Mouse (Mus musculus) heart, postnatal 36 days (tissue): ENCODE measurements around the gene Dtx3l. TPM values are rescaled to one million over a fixed set of nuclear protein-coding genes. Genes with fewer than 3 reads are reported as not detected.
"Not testable (repeated sequence)": the region's sequence is repeated elsewhere in the genome, so short reads cannot be mapped to it uniquely, and the experiment has no call there.

Experiments
- DNase-seq, 2 experiments: peaks; one replicate each; pipeline ENCODE4 v3.0.0; 2021 to 2022
- intact Hi-C: fragments of 180-260 bp; cut with DNase I; formaldehyde crosslinking; loops from one replicate; pipeline ENCODE4 v1.15.1; 2025
- total RNA-seq, 2 experiments: library from RNA; stranded (reverse); gene quantifications; 2 replicates each; pipeline ENCODE4 v1.2.3; 2021

Dtx3l gene
- total RNA-seq, 2 experiments from 2014 or later: 9.8 to 12.6 TPM

- intact Hi-C loops, DNase-seq: not testable (repeated sequence)
Observed at GRCm38 (mm10) chr16:35891603-35892002, 47.3 kb downstream of the Dtx3l start.

- intact Hi-C loops: no loop called here
- no peak for DNase-seq
Observed at GRCm38 (mm10) chr16:35890645-35891044, 48.3 kb downstream of the Dtx3l start.

DNA sequence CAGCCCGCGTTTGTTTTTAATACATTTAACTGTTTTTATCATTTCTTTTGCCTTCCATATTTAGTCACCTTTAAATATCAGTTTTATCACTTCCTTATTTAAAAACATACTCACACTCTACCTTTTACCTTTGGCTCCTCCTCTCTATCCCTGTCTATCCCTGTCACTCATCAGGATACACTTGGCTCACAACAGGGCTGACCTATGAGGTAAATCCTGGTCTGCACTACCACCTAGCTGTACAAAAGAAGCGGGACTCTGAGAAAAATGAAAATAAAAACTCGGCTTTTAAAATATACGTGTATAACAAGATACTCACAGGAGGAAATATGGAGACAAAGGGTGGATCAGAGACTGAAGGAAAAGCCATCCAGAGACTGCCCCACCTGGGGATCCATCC is 50.0 kb downstream of the Dtx3l start:
- intact Hi-C loops: no loop called here
- no peak for DNase-seq

- intact Hi-C loops: no loop called here
Observed at GRCm38 (mm10) chr16:35888174-35888573, 50.8 kb downstream of the Dtx3l start.

More at GRCm38 (mm10) chr16:35888174-35888573, 50.8 kb downstream of the Dtx3l start:
- DNase-seq: no peak

Other genes starting within 250 kb of the Dtx3l start
- gene Dirc2, start 169.8 kb downstream of the Dtx3l start, total RNA-seq: 10 to 100 TPM; 64.2 to 70.4 TPM
- gene Hspbap1, start 168.8 kb downstream of the Dtx3l start, total RNA-seq: 1 to 10 TPM; 2.8 to 3.0 TPM
- 10 to 100 TPM in 1 of 2 experiments, 1 to 10 TPM in 1; 9.9 to 16.2 TPM for gene Parp14, start 67.6 kb downstream of the Dtx3l start, total RNA-seq
- 10 to 100 TPM; 11.9 to 12.8 TPM for gene Parp9, start 681 bp downstream of the Dtx3l start, total RNA-seq
- gene Kpna1, start 39.6 kb upstream of the Dtx3l start, total RNA-seq: 100 to 1,000 TPM; 121 to 128 TPM
- 1 to 10 TPM; 2.7 to 3.2 TPM for gene Wdr5b, start 102.0 kb upstream of the Dtx3l start, total RNA-seq
- gene Fam162a, start 132.4 kb upstream of the Dtx3l start, total RNA-seq: 100 to 1,000 TPM; 230 to 246 TPM
- gene Ccdc58, start 132.5 kb upstream of the Dtx3l start, total RNA-seq: 10 to 100 TPM; 29.0 to 29.1 TPM
- gene Csta1, start 192.1 kb upstream of the Dtx3l start, total RNA-seq: not detected
- gene Stfa2l1, start 217.7 kb upstream of the Dtx3l start, total RNA-seq: not detected
- gene Gm5483, start 245.1 kb upstream of the Dtx3l start, total RNA-seq: not detected